Mouse (Mus musculus) embryonic facial prominence, embryonic 11.5 days (tissue): ENCODE data around the gene Aatk. TPM values are rescaled to one million over a fixed set of nuclear protein-coding genes. Genes with fewer than 3 reads are reported as not detected.

Source experiments
- ATAC-seq: fragments of 200-750 bp; cut with Nextera tagmentation; replicated peaks from 2 replicates; pipeline ENCODE4 v1.8.0; 2017; ENCODE audit warnings: low read depth; ENCODE audit not compliant: insufficient number of reproducible peaks, low FRiP score, low TSS enrichment
- DNase-seq: peaks from one replicate; pipeline ENCODE4 v3.0.0-alpha.2; 2015; ENCODE audit warnings: low spot score
- H3K27ac ChIP-seq: fragments of 300-500 bp; sonication (generic); replicated peaks from 2 replicates; pipeline ENCODE4 v1.5.1; 2014; ENCODE audit warnings: mild to moderate bottlenecking, low read depth, low read length, control low read depth
- H3K27me3 ChIP-seq: fragments of 300-500 bp; sonication (generic); 2 replicates; pipeline ENCODE4 v1.6.1; 2014; ENCODE audit warnings: mild to moderate bottlenecking, low read length, moderate library complexity, mixed read lengths; ENCODE audit not compliant: control insufficient read depth, insufficient read depth
- H3K36me3 ChIP-seq: fragments of 300-500 bp; sonication (generic); replicated peaks from 2 replicates; pipeline ENCODE4 v1.6.1; 2014; ENCODE audit warnings: low read depth, mild to moderate bottlenecking, low read length, moderate library complexity, mixed read lengths; ENCODE audit not compliant: control insufficient read depth, insufficient read depth
- H3K4me1 ChIP-seq: fragments of 300-500 bp; sonication (generic); 2 replicates; pipeline ENCODE4 v1.6.1; 2014; ENCODE audit warnings: low read length, mixed read lengths; ENCODE audit not compliant: control insufficient read depth, insufficient read depth
- H3K4me2 ChIP-seq: fragments of 300-500 bp; sonication (generic); 2 replicates; pipeline ENCODE4 v1.6.1; 2014; ENCODE audit warnings: low read depth, mild to moderate bottlenecking, control low read depth, low read length, moderate library complexity
- H3K4me3 ChIP-seq: fragments of 300-500 bp; sonication (generic); 2 replicates; pipeline ENCODE4 v1.5.1; 2014; ENCODE audit warnings: low read depth, low read length, control low read depth
- H3K9ac ChIP-seq: fragments of 300-500 bp; sonication (generic); replicated peaks from 2 replicates; pipeline ENCODE4 v1.6.1; 2014; ENCODE audit warnings: mild to moderate bottlenecking, control low read depth, low read length
- H3K9me3 ChIP-seq: fragments of 300-500 bp; sonication (generic); replicated peaks from 2 replicates; pipeline ENCODE4 v1.6.1; 2016; ENCODE audit warnings: mild to moderate bottlenecking, low read length, inconsistent platforms, mixed read lengths; ENCODE audit not compliant: control insufficient read depth
- WGBS: fragments of 180-500 bp; shearing (Covaris S2); extraction: QIAGEN DNeasy Blood & Tissue Kit; methylation state at CpG from one replicate; pipeline ENCODE4 v1.1.7; 2014; 5-methylcytosine and 5-hydroxymethylcytosine counted together
- polyA plus RNA-seq: library from polyadenylated mRNA; unstranded; fragments of >200 nt; fragmentation: Nextera tagmentation; extraction: Ambion mirVana; gene quantifications from 2 replicates; pipeline ENCODE4 v1.2.1, GENCODE M21; 2014

The Aatk gene
- polyA plus RNA-seq, 1 experiment from 2014 or later = 1.2 TPM

DNA sequence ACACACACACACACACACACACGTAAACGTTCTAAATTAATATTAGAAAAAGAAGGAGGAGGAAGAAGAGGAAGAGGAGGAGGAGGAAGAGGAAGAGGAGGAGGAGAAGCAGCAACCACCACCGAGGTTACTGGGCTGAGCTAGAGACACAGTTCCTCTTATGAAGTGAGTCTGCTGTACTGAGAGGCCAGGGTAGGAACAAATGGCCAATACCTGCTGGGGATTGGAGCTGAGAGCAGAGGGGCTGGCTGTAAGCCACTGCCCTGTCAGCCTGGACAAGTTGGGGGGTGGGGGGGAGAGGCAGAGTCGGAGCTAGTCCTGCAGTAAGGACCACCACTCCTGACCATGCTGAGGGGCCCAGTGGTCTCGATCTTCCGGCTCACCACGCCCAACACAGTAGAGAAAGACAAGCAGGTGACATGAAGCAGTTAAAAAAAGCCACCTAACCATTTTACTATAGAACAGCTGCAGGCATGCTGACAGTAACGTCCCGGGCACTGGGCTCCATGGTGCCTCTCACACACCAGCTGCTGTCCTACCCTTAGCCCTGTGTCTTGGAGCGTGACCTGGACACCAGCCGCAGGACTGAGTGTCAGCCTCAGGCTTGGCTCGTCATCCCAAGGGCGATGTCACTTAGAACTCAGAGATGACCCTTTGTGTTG lies 17.2 kb upstream of the Aatk start:
- Histone ChIP-seq H3K27ac (no peak overlapping the region), H3K9ac (no peak overlapping the region), H3K4me2 (no peak overlapping the region), H3K4me1 (no peaks in the 10 kb centered on the region), H3K4me3 (no peak overlapping the region), H3K27me3 (no peaks in the 10 kb centered on the region), H3K9me3 (no peaks in the 10 kb centered on the region), H3K36me3 (peaks cover 8% of the 10 kb centered on the region)
- WGBS = 88% methylated on average over 13 of the region's 13 CpGs
- DNase-seq (no peak), ATAC-seq (no peak)

GRCm38 (mm10) chr11:120063326-120063725 lies 16.4 kb upstream of the Aatk start:
- WGBS = 82% methylated on average over 5 of the region's 5 CpGs
- H3K4me2 ChIP-seq = no peak overlapping the region
- no peaks in the 10 kb centered on the region for H3K9me3 ChIP-seq
- DNase-seq (no peak), ATAC-seq (no peak)
- no peaks in the 10 kb centered on the region for H3K27me3 ChIP-seq
- H3K9ac ChIP-seq = no peak overlapping the region
- no peak overlapping the region for H3K4me3 ChIP-seq
- H3K27ac ChIP-seq = no peak overlapping the region
- no peaks in the 10 kb centered on the region for H3K4me1 ChIP-seq
- peaks cover 8% of the 10 kb centered on the region for H3K36me3 ChIP-seq

DNA sequence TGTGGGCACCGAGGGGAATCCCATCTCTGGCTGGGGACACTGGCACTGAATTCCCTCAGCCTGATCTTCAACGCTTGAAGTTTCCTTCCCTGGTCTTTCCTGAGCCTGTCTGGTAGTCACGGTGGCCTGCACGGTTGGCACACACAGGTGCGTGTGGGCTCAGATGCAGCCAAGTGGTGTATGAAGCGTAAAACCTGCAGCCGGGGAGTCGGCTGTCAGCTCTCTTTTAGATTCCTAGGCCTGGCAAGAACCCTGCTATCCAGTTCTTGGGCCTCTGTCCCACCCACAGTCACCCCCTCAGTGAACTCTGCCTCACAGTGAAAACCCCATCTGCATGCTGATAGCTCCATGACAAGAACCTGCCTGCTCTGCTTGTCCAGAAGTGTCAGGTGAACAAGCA lies 13.7 kb upstream of the Aatk start:
- Histone ChIP-seq H3K4me3 (no peak overlapping the region), H3K4me2 (no peak overlapping the region), H3K9me3 (no peaks in the 10 kb centered on the region), H3K27ac (no peak overlapping the region), H3K4me1 (no peaks in the 10 kb centered on the region), H3K9ac (no peak overlapping the region), H3K36me3 (peaks cover 3% of the 10 kb centered on the region), H3K27me3 (no peaks in the 10 kb centered on the region)
- WGBS = 86% methylated on average over 8 of the region's 8 CpGs
- DNase-seq (no peak), ATAC-seq (no peak)

GRCm38 (mm10) chr11:120055953-120056732 lies 9.2 kb upstream of the Aatk start:
- Histone ChIP-seq H3K4me1 (0 out of 2 replicates have a peak, but pooled peaks cover under 1% of the 10 kb centered on the region), H3K4me2 (no peak overlapping the region), H3K36me3 (no peaks in the 10 kb centered on the region), H3K27ac (no peak overlapping the region), H3K27me3 (no peaks in the 10 kb centered on the region), H3K4me3 (no peak overlapping the region), H3K9me3 (no peaks in the 10 kb centered on the region), H3K9ac (no peak overlapping the region)
- DNase-seq (no peak), ATAC-seq (no peak)
- WGBS = 83% methylated on average over 12 of the region's 12 CpGs

DNA sequence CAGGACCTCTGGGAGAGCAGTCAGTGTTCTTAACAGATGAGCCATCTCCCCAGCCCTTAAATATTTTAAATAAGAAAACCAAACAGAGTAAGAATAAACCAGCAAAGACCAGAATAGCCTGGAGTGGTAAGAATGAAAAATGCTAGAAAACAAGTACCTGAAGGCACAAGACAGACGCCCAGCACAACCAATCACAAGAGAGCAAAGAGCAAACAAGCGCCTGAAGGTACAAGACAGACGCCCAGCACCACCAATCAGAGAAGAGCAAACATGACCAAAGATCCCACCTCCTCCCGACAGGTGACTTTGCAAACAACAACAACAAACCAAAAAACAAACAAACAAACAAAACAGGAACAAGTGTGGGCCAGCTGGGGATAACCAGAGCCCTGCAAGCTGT lies 6.9 kb upstream of the Aatk start:
- H3K9me3 ChIP-seq = no peaks in the 10 kb centered on the region
- H3K4me1 ChIP-seq = 0 out of 2 replicates have a peak, but pooled peaks cover 2% of the 10 kb centered on the region
- ATAC-seq (no peak), DNase-seq (no peak)
- 78% methylated on average over 4 of the region's 4 CpGs for WGBS
- no peak overlapping the region for H3K27ac ChIP-seq
- H3K4me3 ChIP-seq = no peak overlapping the region
- H3K27me3 ChIP-seq = no peaks in the 10 kb centered on the region
- H3K36me3 ChIP-seq = no peaks in the 10 kb centered on the region
- no peak overlapping the region for H3K4me2 ChIP-seq
- H3K9ac ChIP-seq = no peak overlapping the region

DNA sequence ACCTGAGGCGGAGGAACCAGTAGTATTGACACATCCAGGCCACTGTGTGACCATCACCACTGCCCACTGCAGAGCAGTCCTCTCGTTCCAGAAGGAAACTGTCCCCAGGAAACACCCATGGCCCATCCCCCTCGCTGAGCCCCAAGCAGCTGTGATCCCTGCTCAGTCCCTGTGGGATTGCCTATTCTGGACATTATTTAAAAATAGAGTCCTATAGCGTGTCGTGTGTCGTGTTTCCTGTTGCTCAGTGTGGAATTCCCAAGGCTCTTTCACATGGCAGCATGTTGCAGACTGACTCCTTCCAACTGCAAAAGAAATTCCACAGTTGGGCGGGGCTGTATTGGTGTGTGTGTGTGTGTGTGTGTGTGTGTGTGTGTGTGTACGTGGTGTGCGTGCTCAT lies 5.3 kb upstream of the Aatk start:
- Histone ChIP-seq H3K4me1 (0 out of 2 replicates have a peak, but pooled peaks cover 2% of the 10 kb centered on the region), H3K27ac (no peak overlapping the region), H3K9me3 (no peaks in the 10 kb centered on the region), H3K27me3 (peaks cover 12% of the 10 kb centered on the region), H3K9ac (no peak overlapping the region), H3K4me2 (no peak overlapping the region), H3K36me3 (no peaks in the 10 kb centered on the region), H3K4me3 (no peak overlapping the region)
- ATAC-seq (no peak), DNase-seq (no peak)
- WGBS = 72% methylated on average over 9 of the region's 9 CpGs

DNA sequence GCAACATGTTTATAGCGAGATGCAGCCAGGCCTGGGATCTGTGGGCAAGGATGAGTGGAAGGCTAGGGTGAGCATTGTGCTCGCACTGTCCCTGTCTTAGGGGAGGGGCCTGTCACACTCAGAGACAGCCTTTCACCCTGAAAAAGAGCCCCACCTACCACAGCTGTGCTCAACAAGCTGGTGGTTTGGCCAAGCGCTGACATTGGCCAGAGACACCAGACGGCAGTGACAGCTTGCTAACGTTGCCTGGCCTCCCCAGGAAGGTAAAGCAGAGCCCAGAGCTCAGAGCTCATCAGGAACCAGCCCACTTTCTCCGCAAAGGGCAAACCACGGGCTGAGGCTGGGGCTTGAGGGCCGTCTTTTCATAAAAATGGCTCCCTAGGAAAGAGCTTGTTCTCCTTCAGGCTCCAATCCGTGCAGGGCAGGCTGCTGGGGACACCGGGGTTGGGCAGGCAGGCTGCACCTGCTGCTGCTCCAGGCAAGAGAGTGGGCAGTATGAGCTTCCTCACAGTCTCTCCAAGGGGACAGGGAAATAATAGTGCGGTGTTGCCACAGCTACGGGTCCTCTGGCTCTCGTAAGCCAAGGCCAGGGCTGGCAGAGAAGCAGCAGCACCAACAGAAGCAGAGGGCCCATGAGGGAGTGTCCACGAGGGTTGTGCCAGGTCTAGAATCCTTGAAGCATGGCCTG lies 4.3 kb upstream of the Aatk start:
- Histone ChIP-seq H3K4me2 (no peak overlapping the region), H3K27ac (no peak overlapping the region), H3K36me3 (no peaks in the 10 kb centered on the region), H3K9me3 (no peaks in the 10 kb centered on the region), H3K4me3 (no peak overlapping the region), H3K9ac (no peak overlapping the region), H3K27me3 (peaks cover 16% of the 10 kb centered on the region), H3K4me1 (peaks cover 5% of the 10 kb centered on the region; the same call in 1 of the 2 replicates)
- WGBS = 49% methylated on average over 14 of the region's 14 CpGs
- no peak for DNase-seq
- ATAC-seq = no peak

DNA sequence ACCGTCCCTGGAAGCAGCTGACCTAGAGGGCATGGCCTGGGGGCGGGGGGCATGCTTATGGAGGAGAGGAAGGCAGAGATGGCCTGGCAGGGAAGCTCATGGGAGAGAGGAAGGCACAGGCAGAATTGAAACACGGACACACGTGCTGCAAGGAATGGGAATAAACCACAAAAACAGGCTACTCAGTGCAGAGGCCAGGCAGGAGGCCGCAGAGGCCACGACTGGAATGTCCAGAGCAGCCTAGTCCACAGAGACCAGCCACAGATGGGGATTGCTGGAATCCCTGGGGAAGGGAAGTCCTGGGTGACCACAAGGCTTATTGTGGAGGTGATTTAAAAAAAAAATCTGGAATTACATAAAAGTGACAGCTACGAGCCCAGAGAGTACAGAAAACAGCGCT lies 2.1 kb upstream of the Aatk start:
- no peak overlapping the region for H3K4me2 ChIP-seq
- WGBS = 71% methylated on average over 8 of the region's 8 CpGs
- peaks cover 10% of the 10 kb centered on the region; the same call in 1 of the 2 replicates for H3K4me1 ChIP-seq
- H3K27me3 ChIP-seq = peaks cover 19% of the 10 kb centered on the region
- no peak for ATAC-seq
- H3K27ac ChIP-seq = no peak overlapping the region
- no peak for DNase-seq
- H3K4me3 ChIP-seq = no peak overlapping the region
- no peak overlapping the region for H3K9ac ChIP-seq
- no peaks in the 10 kb centered on the region for H3K36me3 ChIP-seq
- no peaks in the 10 kb centered on the region for H3K9me3 ChIP-seq
